ENCODE assay signal across 23 mouse cellular contexts in genomic region chr6:17248241-17248640, GRCm38 (mm10). TPM values are rescaled to one million over a fixed set of nuclear protein-coding genes. Genes with fewer than 3 reads are reported as not detected.
DNase-seq lines count a peak whose midpoint lies in the region; ATAC-seq lines count a peak whose summit lies in the region.
"Had no signal": no experiment of that assay in that cellular context is flagged by ENCODE, and none has a peak within 500 bp of the region (broad histone marks: within the 10 kb centered on the region; RNA-seq: fewer than 3 reads in every experiment).

No protein-coding gene starts in this region.

- H3K27me3 ChIP-seq in hindbrain, embryonic 13.5 days, result no peaks in the 10 kb centered on the region
- no peaks in the 10 kb centered on the region for H3K27me3 ChIP-seq in hindbrain, embryonic 10.5 days (ENCODE audit: insufficient read depth, poor library complexity, severe bottlenecking)
- no peaks in the 10 kb centered on the region for H3K27me3 ChIP-seq in neural tube, embryonic 12.5 days (replicated peaks)
- H3K27me3 ChIP-seq in neural tube, embryonic 15.5 days (replicated peaks), result no peaks in the 10 kb centered on the region
- no peaks in the 10 kb centered on the region for H3K27me3 ChIP-seq in forebrain, embryonic 16.5 days (replicated peaks; ENCODE audit: control insufficient read depth, insufficient read depth, low read length)
- H3K27me3 ChIP-seq: heart, embryonic 13.5 days; hindbrain, embryonic 15.5 days; limb, embryonic 15.5 days; liver, embryonic 15.5 days; lung, embryonic 15.5 days had no signal

- 0 out of 2 replicates have a peak, but pooled peaks have one; percentile 43 for ATAC-seq in hindbrain, embryonic 13.5 days (ENCODE audit: low FRiP score)
- peak; percentile 37; the same call in 1 of the 2 replicates for ATAC-seq in neural tube, embryonic 12.5 days (ENCODE audit: low FRiP score, low read depth)
- no peak for ATAC-seq in neural tube, embryonic 15.5 days (ENCODE audit: low FRiP score)
- ATAC-seq in forebrain, embryonic 16.5 days, result peak; percentile 91

- no peak overlapping the region for H3K4me3 ChIP-seq in hindbrain, embryonic 13.5 days
- H3K4me3 ChIP-seq in hindbrain, embryonic 10.5 days, result no peak overlapping the region
- H3K4me3 ChIP-seq in neural tube, embryonic 12.5 days, result no peak overlapping the region
- H3K4me3 ChIP-seq in neural tube, embryonic 15.5 days (replicated peaks), result no peak overlapping the region
- H3K4me3 ChIP-seq in forebrain, embryonic 16.5 days (replicated peaks; ENCODE audit: low read length), result no peak overlapping the region
- H3K4me3 ChIP-seq: heart, adult 2 months; heart, embryonic 13.5 days; hindbrain, embryonic 15.5 days; limb, embryonic 15.5 days; liver, embryonic 15.5 days; lung, embryonic 15.5 days had no signal

- H3K27ac ChIP-seq in hindbrain, embryonic 13.5 days, result no peak overlapping the region
- no peak overlapping the region for H3K27ac ChIP-seq in hindbrain, embryonic 10.5 days
- no peak overlapping the region for H3K27ac ChIP-seq in neural tube, embryonic 12.5 days
- no peak overlapping the region for H3K27ac ChIP-seq in neural tube, embryonic 15.5 days (replicated peaks)
- H3K27ac ChIP-seq in forebrain, embryonic 16.5 days (ENCODE audit: low read length), result no peak overlapping the region
- H3K27ac ChIP-seq: heart, adult 2 months; heart, embryonic 13.5 days; hindbrain, embryonic 15.5 days; kidney, postnatal 0 days; limb, embryonic 15.5 days; liver, embryonic 15.5 days; lung, embryonic 15.5 days; macrophage had no signal

- no peak for DNase-seq in hindbrain, embryonic 10.5 days (ENCODE audit: low spot score)
- DNase-seq in embryo, embryonic 10.5 days (ENCODE audit: low spot score), result no peak
- no peak for DNase-seq in gastrocnemius, adult 8-10 months (ENCODE audit: low spot score in 2 of 2)
- no peak for DNase-seq in spleen, postnatal 36 days (ENCODE audit: low spot score in 2 of 2)
- DNase-seq: adrenal gland, postnatal 36 days; cerebellum, adult 18-20 months; cerebellum, postnatal 14 days; gastrocnemius, postnatal 36 days; heart, adult 2 months; heart, postnatal 14 days; kidney, adult 2 months; left cerebral cortex, postnatal 4 days had no signal

- no peaks in the 10 kb centered on the region for H3K9me3 ChIP-seq in hindbrain, embryonic 13.5 days
- no peaks in the 10 kb centered on the region for H3K9me3 ChIP-seq in hindbrain, embryonic 10.5 days
- no peaks in the 10 kb centered on the region for H3K9me3 ChIP-seq in neural tube, embryonic 12.5 days
- no peaks in the 10 kb centered on the region for H3K9me3 ChIP-seq in neural tube, embryonic 15.5 days (replicated peaks)
- H3K9me3 ChIP-seq in forebrain, embryonic 16.5 days (ENCODE audit: control insufficient read depth, low read length), result 0 out of 2 replicates have a peak, but pooled peaks cover 2% of the 10 kb centered on the region
- H3K9me3 ChIP-seq: heart, embryonic 13.5 days; hindbrain, embryonic 15.5 days; limb, embryonic 15.5 days; liver, embryonic 15.5 days; lung, embryonic 15.5 days had no signal

- H3K4me1 ChIP-seq in hindbrain, embryonic 13.5 days (replicated peaks), result no peaks in the 10 kb centered on the region
- H3K4me1 ChIP-seq in hindbrain, embryonic 10.5 days (replicated peaks), result no peaks in the 10 kb centered on the region
- H3K4me1 ChIP-seq in neural tube, embryonic 12.5 days, result no peaks in the 10 kb centered on the region
- H3K4me1 ChIP-seq in neural tube, embryonic 15.5 days, result no peaks in the 10 kb centered on the region
- H3K4me1 ChIP-seq in forebrain, embryonic 16.5 days (replicated peaks; ENCODE audit: control insufficient read depth, insufficient read depth, low read length), result peaks cover 5% of the 10 kb centered on the region; the same call in 1 of the 2 replicates
- H3K4me1 ChIP-seq: heart, embryonic 13.5 days; hindbrain, embryonic 15.5 days; limb, embryonic 15.5 days; liver, embryonic 15.5 days; lung, embryonic 15.5 days had no signal

- no CpG with 5 or more reads among the region's 1 CpGs for WGBS in hindbrain, embryonic 13.5 days
- WGBS in hindbrain, embryonic 10.5 days, result 56% methylated on average over 1 of the region's 1 CpGs
- 33% methylated on average over 1 of the region's 1 CpGs for whole genome bisulfite sequencing in neural tube, embryonic 12.5 days
- 17% methylated on average over 1 of the region's 1 CpGs for WGBS in neural tube, embryonic 15.5 days
- WGBS in forebrain, embryonic 16.5 days, result no CpG with 5 or more reads among the region's 1 CpGs

- no peak overlapping the region for H3K4me2 ChIP-seq in hindbrain, embryonic 13.5 days
- H3K4me2 ChIP-seq in neural tube, embryonic 12.5 days (replicated peaks), result no peak overlapping the region
- no peak overlapping the region for H3K4me2 ChIP-seq in neural tube, embryonic 15.5 days
- no peak overlapping the region for H3K4me2 ChIP-seq in forebrain, embryonic 16.5 days (ENCODE audit: low read length)
- H3K4me2 ChIP-seq: heart, embryonic 13.5 days; hindbrain, embryonic 15.5 days; limb, embryonic 15.5 days; liver, embryonic 15.5 days; lung, embryonic 15.5 days had no signal

- H3K36me3 ChIP-seq in hindbrain, embryonic 13.5 days, result no peaks in the 10 kb centered on the region
- no peaks in the 10 kb centered on the region for H3K36me3 ChIP-seq in hindbrain, embryonic 10.5 days
- no peaks in the 10 kb centered on the region for H3K36me3 ChIP-seq in neural tube, embryonic 12.5 days
- no peaks in the 10 kb centered on the region for H3K36me3 ChIP-seq in neural tube, embryonic 15.5 days
- no peaks in the 10 kb centered on the region for H3K36me3 ChIP-seq in forebrain, embryonic 16.5 days (ENCODE audit: control insufficient read depth, insufficient read depth)
- H3K36me3 ChIP-seq: heart, embryonic 13.5 days; hindbrain, embryonic 15.5 days; limb, embryonic 15.5 days; liver, embryonic 15.5 days; lung, embryonic 15.5 days had no signal

- no peak overlapping the region for H3K9ac ChIP-seq in hindbrain, embryonic 13.5 days
- no peak overlapping the region for H3K9ac ChIP-seq in neural tube, embryonic 12.5 days
- H3K9ac ChIP-seq in neural tube, embryonic 15.5 days (replicated peaks), result no peak overlapping the region
- no peak overlapping the region for H3K9ac ChIP-seq in forebrain, embryonic 16.5 days (replicated peaks; ENCODE audit: low read depth, low read length)
- H3K9ac ChIP-seq: heart, embryonic 13.5 days; hindbrain, embryonic 15.5 days; limb, embryonic 15.5 days; liver, embryonic 15.5 days; lung, embryonic 15.5 days had no signal

RNA-seq across cellular contexts. Expression of gene Cav2, which starts 32.7 kb away (rescaled TPM):
- 11.3 and 11.5 TPM in 2 replicates for polyA plus RNA-seq in hindbrain, embryonic 13.5 days (2015; fragmentation: Nextera tagmentation; extraction: Ambion mirVana)
- polyA plus RNA-seq in hindbrain, embryonic 10.5 days (2016; fragmentation: Nextera tagmentation; extraction: Ambion mirVana), result 5.4 and 6.0 TPM in 2 replicates
- polyA plus RNA-seq in neural tube, embryonic 12.5 days (2016; fragmentation: Nextera tagmentation; extraction: Ambion mirVana), result 7.7 and 10.2 TPM in 2 replicates
- polyA plus RNA-seq in neural tube, embryonic 15.5 days (2015; fragmentation: Nextera tagmentation; extraction: Ambion mirVana), result 22.5 and 23.3 TPM in 2 replicates
- polyA plus RNA-seq in forebrain, embryonic 16.5 days (2015; fragmentation: Nextera tagmentation; extraction: Ambion mirVana), result 12.2 and 17.4 TPM in 2 replicates
- 10 to 100 TPM in 3 of 4 experiments, 1 to 10 TPM in 1; 8.5 to 18.9 (median 12.4) TPM for total RNA-seq in gastrocnemius, adult 8-10 months (2022)

RNA-seq across cellular contexts. Expression of gene Cav1, which starts 57.9 kb away (rescaled TPM):
- 19.6 and 19.8 TPM in 2 replicates for polyA plus RNA-seq in hindbrain, embryonic 13.5 days (2015; fragmentation: Nextera tagmentation; extraction: Ambion mirVana)
- 7.3 and 8.2 TPM in 2 replicates for polyA plus RNA-seq in hindbrain, embryonic 10.5 days (2016; fragmentation: Nextera tagmentation; extraction: Ambion mirVana)
- 24.2 and 25.9 TPM in 2 replicates for polyA plus RNA-seq in neural tube, embryonic 12.5 days (2016; fragmentation: Nextera tagmentation; extraction: Ambion mirVana)
- polyA plus RNA-seq in neural tube, embryonic 15.5 days (2015; fragmentation: Nextera tagmentation; extraction: Ambion mirVana), result 39.2 and 72.5 TPM in 2 replicates
- polyA plus RNA-seq in forebrain, embryonic 16.5 days (2015; fragmentation: Nextera tagmentation; extraction: Ambion mirVana), result 34.9 and 50.3 TPM in 2 replicates
- total RNA-seq in gastrocnemius, adult 8-10 months (2022), result 100 to 1,000 TPM in 1 of 4 experiments, 10 to 100 TPM in 3; 58.0 to 113 (median 69.8) TPM
